Mouse (Mus musculus) stomach, embryonic 15.5 days (tissue): Measurements from ENCODE around the gene Gstm2. TPM values are rescaled to one million over a fixed set of nuclear protein-coding genes. Genes with fewer than 3 reads are reported as not detected.

ENCODE experiments used
- ATAC-seq: fragments of 200-750 bp; cut with Nextera tagmentation; 2 replicates; pipeline ENCODE4 v1.8.0; 2017; ENCODE audit warnings: low read depth, moderate number of reproducible peaks, moderate TSS enrichment; ENCODE audit not compliant: insufficient read depth, low FRiP score
- H3K27ac ChIP-seq: fragments of 300-500 bp; sonication (generic); 2 replicates; pipeline ENCODE4 v1.5.1; 2015; ENCODE audit warnings: mild to moderate bottlenecking, inconsistent platforms
- H3K27me3 ChIP-seq: fragments of 300-500 bp; sonication (generic); replicated peaks from 2 replicates; pipeline ENCODE4 v1.6.1; 2015; ENCODE audit warnings: inconsistent platforms
- H3K36me3 ChIP-seq: fragments of 300-500 bp; sonication (generic); 2 replicates; pipeline ENCODE4 v1.6.1; 2015; ENCODE audit warnings: inconsistent platforms
- H3K4me1 ChIP-seq: fragments of 300-500 bp; sonication (generic); 2 replicates; pipeline ENCODE4 v1.6.1; 2015; ENCODE audit warnings: inconsistent platforms
- H3K4me2 ChIP-seq: fragments of 300-500 bp; sonication (generic); 2 replicates; pipeline ENCODE4 v1.6.1; 2015; ENCODE audit warnings: mild to moderate bottlenecking, inconsistent platforms
- H3K4me3 ChIP-seq: fragments of 300-500 bp; sonication (generic); replicated peaks from 2 replicates; pipeline ENCODE4 v1.5.1; 2015; ENCODE audit warnings: inconsistent platforms
- H3K9ac ChIP-seq: fragments of 300-500 bp; sonication (generic); 2 replicates; pipeline ENCODE4 v1.6.1; 2015; ENCODE audit warnings: inconsistent platforms
- H3K9me3 ChIP-seq: fragments of 300-500 bp; sonication (generic); 2 replicates; pipeline ENCODE4 v1.6.1; 2016; ENCODE audit warnings: inconsistent platforms
- WGBS: fragments of 180-500 bp; shearing (Covaris S2); methylation state at CpG from one replicate; pipeline ENCODE4 v1.1.7; 2015; 5-methylcytosine and 5-hydroxymethylcytosine counted together
- polyA plus RNA-seq: library from polyadenylated mRNA; unstranded; fragments of >200 nt; fragmentation: Nextera tagmentation; extraction: Ambion mirVana; gene quantifications from 2 replicates; pipeline ENCODE4 v1.2.1, GENCODE M21; 2015

Gstm2 gene
- polyA plus RNA-seq, 1 experiment from 2014 or later, result 173 TPM

GRCm38 (mm10) chr3:107939403-107939802, 46.9 kb downstream of the Gstm2 start:
- ATAC-seq, result peak; percentile 20; the same call in 1 of the 2 replicates
- WGBS, result 30% methylated on average over 3 of the region's 3 CpGs
- Histone ChIP-seq H3K4me2 (no peak overlapping the region), H3K36me3 (no peaks in the 10 kb centered on the region), H3K27ac (no peak overlapping the region), H3K27me3 (no peaks in the 10 kb centered on the region), H3K4me1 (no peaks in the 10 kb centered on the region), H3K9me3 (no peaks in the 10 kb centered on the region), H3K4me3 (no peak overlapping the region), H3K9ac (no peak overlapping the region)

- WGBS, result 47% methylated on average over 3 of the region's 3 CpGs
- no peaks in the 10 kb centered on the region for H3K4me1 ChIP-seq
- no peaks in the 10 kb centered on the region for H3K9me3 ChIP-seq
- no peak for ATAC-seq
- no peak overlapping the region for H3K9ac ChIP-seq
- H3K36me3 ChIP-seq, result no peaks in the 10 kb centered on the region
- H3K4me3 ChIP-seq, result no peak overlapping the region
- no peaks in the 10 kb centered on the region for H3K27me3 ChIP-seq
- no peak overlapping the region for H3K27ac ChIP-seq
- H3K4me2 ChIP-seq, result no peak overlapping the region
Observed at GRCm38 (mm10) chr3:107935888-107936287, 50.4 kb downstream of the Gstm2 start.

- ATAC-seq, result no peak
- Histone ChIP-seq H3K27ac (no peak overlapping the region), H3K9me3 (no peaks in the 10 kb centered on the region), H3K4me3 (no peak overlapping the region), H3K36me3 (no peaks in the 10 kb centered on the region), H3K4me2 (no peak overlapping the region), H3K27me3 (no peaks in the 10 kb centered on the region), H3K4me1 (no peaks in the 10 kb centered on the region), H3K9ac (no peak overlapping the region)
- 75% methylated on average over 3 of the region's 3 CpGs for WGBS
Observed at GRCm38 (mm10) chr3:107935268-107935667, 51.0 kb downstream of the Gstm2 start.

- no peaks in the 10 kb centered on the region for H3K9me3 ChIP-seq
- H3K4me1 ChIP-seq, result no peaks in the 10 kb centered on the region
- H3K9ac ChIP-seq, result no peak overlapping the region
- no peak overlapping the region for H3K4me2 ChIP-seq
- 54% methylated on average over 6 of the region's 6 CpGs for WGBS
- H3K27ac ChIP-seq, result no peak overlapping the region; the same call in 1 of the 2 replicates
- H3K27me3 ChIP-seq, result no peaks in the 10 kb centered on the region
- no peak for ATAC-seq
- H3K36me3 ChIP-seq, result no peaks in the 10 kb centered on the region
- H3K4me3 ChIP-seq, result no peak overlapping the region
Observed at GRCm38 (mm10) chr3:107932128-107932527, 54.1 kb downstream of the Gstm2 start.

Other genes with a start within 250 kb of the Gstm2 start
- 14.7 and 15.4 TPM in 2 replicates for gene Csf1, start 226.0 kb downstream of the Gstm2 start, polyA plus RNA-seq
- gene Eps8l3, start 109.2 kb downstream of the Gstm2 start, polyA plus RNA-seq, result 34.9 and 49.0 TPM in 2 replicates
- 149 and 159 TPM in 2 replicates for gene Gstm5, start 90.6 kb downstream of the Gstm2 start, polyA plus RNA-seq
- gene Gstm7, start 54.6 kb downstream of the Gstm2 start, polyA plus RNA-seq, result 27.1 and 34.6 TPM in 2 replicates
- gene Gstm6, start 42.7 kb downstream of the Gstm2 start, polyA plus RNA-seq, result 9.3 and 12.4 TPM in 2 replicates
- 70.3 and 88.2 TPM in 2 replicates for gene Gstm3, start 17.2 kb downstream of the Gstm2 start, polyA plus RNA-seq
- gene Gstm1, start 31.5 kb upstream of the Gstm2 start, polyA plus RNA-seq, result 546 and 570 TPM in 2 replicates
- gene Gstm4, start 58.4 kb upstream of the Gstm2 start, polyA plus RNA-seq, result 23.0 and 28.8 TPM in 2 replicates
- 49.0 and 56.1 TPM in 2 replicates for gene Ampd2, start 100.2 kb upstream of the Gstm2 start, polyA plus RNA-seq
- 1.8 and 2.5 TPM in 2 replicates for gene Gnat2, start 106.3 kb upstream of the Gstm2 start, polyA plus RNA-seq
- 161 and 169 TPM in 2 replicates for gene Gnai3, start 159.7 kb upstream of the Gstm2 start, polyA plus RNA-seq
- 0.19 TPM in 2 replicates for gene Gpr61, start 168.4 kb upstream of the Gstm2 start, polyA plus RNA-seq
- 3.8 and 4.4 TPM in 2 replicates for gene Amigo1, start 199.9 kb upstream of the Gstm2 start, polyA plus RNA-seq
- gene Cyb561d1, start 214.8 kb upstream of the Gstm2 start, polyA plus RNA-seq, result 3.7 and 4.2 TPM in 2 replicates
- 11.6 and 13.3 TPM in 2 replicates for gene Atxn7l2, start 224.5 kb upstream of the Gstm2 start, polyA plus RNA-seq
- gene Sypl2, start 240.2 kb upstream of the Gstm2 start, polyA plus RNA-seq, result 0.23 and 0.48 TPM in 2 replicates